Mouse (Mus musculus) heart, embryonic 11.5 days (tissue): ENCODE results near the gene Uty. TPM values are rescaled to one million over a fixed set of nuclear protein-coding genes. Genes with fewer than 3 reads are reported as not detected.

Source experiments
- ATAC-seq: fragments of 200-750 bp; cut with Nextera tagmentation; replicated peaks from 2 replicates; pipeline ENCODE4 v1.8.0; 2017; ENCODE audit warnings: moderate library complexity; ENCODE audit not compliant: insufficient number of reproducible peaks, low FRiP score, low TSS enrichment
- H3K27ac ChIP-seq: fragments of 300-500 bp; sonication (generic); 2 replicates; pipeline ENCODE4 v1.5.1; 2014; ENCODE audit warnings: mild to moderate bottlenecking, low read depth, low read length
- H3K27me3 ChIP-seq: fragments of 300-500 bp; sonication (generic); 2 replicates; pipeline ENCODE4 v1.6.1; 2014; ENCODE audit warnings: mild to moderate bottlenecking, low read length, mixed read lengths; ENCODE audit not compliant: control insufficient read depth, insufficient read depth
- H3K36me3 ChIP-seq: fragments of 300-500 bp; sonication (generic); 2 replicates; pipeline ENCODE4 v1.6.1; 2014; ENCODE audit warnings: mild to moderate bottlenecking, low read length, moderate library complexity, mixed read lengths; ENCODE audit not compliant: control insufficient read depth, insufficient read depth
- H3K4me1 ChIP-seq: fragments of 300-500 bp; sonication (generic); 2 replicates; pipeline ENCODE4 v1.6.1; 2014; ENCODE audit warnings: low read length; ENCODE audit not compliant: control insufficient read depth, insufficient read depth
- H3K4me2 ChIP-seq: fragments of 300-500 bp; sonication (generic); 2 replicates; pipeline ENCODE4 v1.6.1; 2014; ENCODE audit warnings: mild to moderate bottlenecking, moderate library complexity
- H3K4me3 ChIP-seq: fragments of 300-500 bp; sonication (generic); 2 replicates; pipeline ENCODE4 v1.5.1; 2014; ENCODE audit warnings: low read depth, low read length
- H3K9ac ChIP-seq: fragments of 300-500 bp; sonication (generic); 2 replicates; pipeline ENCODE4 v1.6.1; 2014; ENCODE audit warnings: mild to moderate bottlenecking, low read depth, low read length, moderate library complexity
- H3K9me3 ChIP-seq: fragments of 300-500 bp; sonication (generic); replicated peaks from 2 replicates; pipeline ENCODE4 v1.6.1; 2016; ENCODE audit warnings: low read length; ENCODE audit not compliant: control insufficient read depth
- WGBS: fragments of 180-500 bp; shearing (Covaris S2); extraction: QIAGEN DNeasy Blood & Tissue Kit; methylation state at CpG from one replicate; pipeline ENCODE4 v1.1.7; 2014; ENCODE audit not compliant: insufficient replicate concordance; 5-methylcytosine and 5-hydroxymethylcytosine counted together
- polyA plus RNA-seq: library from polyadenylated mRNA; unstranded; fragments of >200 nt; fragmentation: Nextera tagmentation; extraction: Ambion mirVana; gene quantifications from 2 replicates; pipeline ENCODE4 v1.2.1, GENCODE M21; 2014

Gene Uty
- polyA plus RNA-seq, 1 experiment from 2014 or later: 8.6 TPM

GRCm38 (mm10) chrY:1163054-1163453 is 82.5 kb downstream of the Uty start:
- no peaks in the 10 kb centered on the region for H3K4me1 ChIP-seq
- no peak overlapping the region for H3K4me3 ChIP-seq
- no peaks in the 10 kb centered on the region for H3K9me3 ChIP-seq
- no peaks in the 10 kb centered on the region for H3K36me3 ChIP-seq
- H3K27me3 ChIP-seq: no peaks in the 10 kb centered on the region
- ATAC-seq: no peak
- no peak overlapping the region for H3K27ac ChIP-seq
- H3K9ac ChIP-seq: no peak overlapping the region
- no peak overlapping the region for H3K4me2 ChIP-seq

DNA sequence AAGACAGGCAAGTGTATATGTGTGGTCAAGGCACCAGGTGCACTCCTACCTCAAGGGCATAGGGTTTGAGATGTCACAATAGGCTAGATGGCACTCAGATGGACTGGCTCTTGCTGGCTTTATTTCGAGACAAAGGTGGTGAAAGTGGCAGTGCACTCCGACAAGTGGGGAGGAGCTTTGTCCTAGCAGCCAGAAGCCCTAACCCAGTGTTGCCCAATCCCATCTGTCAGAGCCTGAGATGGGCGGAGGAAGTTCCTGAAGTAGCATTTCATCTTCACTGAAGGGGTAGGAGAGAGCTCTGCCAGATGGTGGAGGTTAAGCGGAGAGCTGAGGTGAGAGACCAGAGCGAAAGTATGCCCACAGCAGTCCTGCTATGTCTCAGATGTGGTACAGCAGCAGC is 129.4 kb downstream of the Uty start:
- Histone ChIP-seq H3K4me1 (no peaks in the 10 kb centered on the region), H3K4me3 (no peak overlapping the region), H3K27me3 (no peaks in the 10 kb centered on the region), H3K27ac (no peak overlapping the region), H3K4me2 (no peak overlapping the region), H3K9ac (no peak overlapping the region), H3K9me3 (no peaks in the 10 kb centered on the region), H3K36me3 (no peaks in the 10 kb centered on the region)
- ATAC-seq: no peak
- 94% methylated on average over 3 of the region's 5 CpGs for WGBS

DNA sequence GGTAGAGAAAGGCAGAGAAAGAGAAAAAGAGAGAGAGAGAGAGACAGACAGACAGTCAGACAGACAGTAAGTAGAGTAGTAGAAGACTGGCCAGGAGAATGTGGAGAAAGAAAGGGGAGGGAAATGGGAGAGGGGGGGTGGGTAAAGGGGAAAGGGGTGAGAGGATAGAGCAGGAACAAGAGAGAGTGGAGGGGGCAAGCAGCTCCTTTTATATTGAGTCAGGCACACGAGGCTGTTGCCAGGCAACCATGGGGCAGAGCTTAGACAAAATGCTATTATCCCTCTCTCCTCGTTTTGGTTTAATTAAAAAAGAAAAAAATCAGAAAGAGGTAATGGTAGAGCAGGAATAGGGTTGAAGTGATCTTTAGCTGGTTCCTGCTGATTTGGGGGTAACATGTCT is 131.5 kb downstream of the Uty start:
- no peak overlapping the region for H3K4me2 ChIP-seq
- no peaks in the 10 kb centered on the region for H3K36me3 ChIP-seq
- H3K4me3 ChIP-seq: no peak overlapping the region
- no peak overlapping the region for H3K9ac ChIP-seq
- ATAC-seq: no peak
- H3K9me3 ChIP-seq: no peaks in the 10 kb centered on the region
- no peak overlapping the region for H3K27ac ChIP-seq
- 80% methylated on average over 1 of the region's 2 CpGs for WGBS
- H3K4me1 ChIP-seq: no peaks in the 10 kb centered on the region
- no peaks in the 10 kb centered on the region for H3K27me3 ChIP-seq

Other genes starting within 250 kb of the Uty start
- 32.1 and 36.3 TPM in 2 replicates for gene Eif2s3y, start 235.2 kb downstream of the Uty start, polyA plus RNA-seq
- 12.5 and 18.8 TPM in 2 replicates for gene Ddx3y, start 40.9 kb upstream of the Uty start, polyA plus RNA-seq
- gene Usp9y, start 214.0 kb upstream of the Uty start, polyA plus RNA-seq: not detected in 2 replicates